Mouse (Mus musculus) liver, embryonic 14 days (tissue): ENCODE measurements around the gene Hnrnpr. TPM values are rescaled to one million over a fixed set of nuclear protein-coding genes. Genes with fewer than 3 reads are reported as not detected.

Source experiments
- polyA plus RNA-seq: library from polyadenylated mRNA; depleted of rRNA; stranded (reverse); fragments of >200 nt; gene quantifications from 2 replicates; pipeline ENCODE4 v1.2.3, GENCODE M21; 2012; rRNA removed

Hnrnpr gene
- 46.6 and 49.4 TPM in 2 replicates for polyA plus RNA-seq

GRCm38 (mm10) chr4:136310229-136311041 lies at the start of gene Hnrnpr:
Gene Hnrnpr (plus strand): TSS chr4:136310942.

GRCm38 (mm10) chr4:136284455-136284854 lies 26.3 kb upstream of the Hnrnpr start, which contains the start of gene Zfp46:
Gene Zfp46 (plus strand): TSS chr4:136284683.

Other genes with a start within 250 kb of the Hnrnpr start
- gene Id3, start 167.4 kb upstream of the Hnrnpr start, polyA plus RNA-seq = 18.2 and 22.3 TPM in 2 replicates
- gene E2f2, start 138.5 kb upstream of the Hnrnpr start, polyA plus RNA-seq = 35.3 and 43.7 TPM in 2 replicates
- 1.2 and 1.3 TPM in 2 replicates for gene Asap3, start 104.6 kb upstream of the Hnrnpr start, polyA plus RNA-seq
- 3.8 and 5.2 TPM in 2 replicates for gene Tcea3, start 63.2 kb upstream of the Hnrnpr start, polyA plus RNA-seq
- gene Zfp46, start 26.3 kb upstream of the Hnrnpr start, polyA plus RNA-seq = 2.7 and 2.8 TPM in 2 replicates
- gene Htr1d, start 112.6 kb downstream of the Hnrnpr start, polyA plus RNA-seq = 0.01 TPM in 1 of 2 replicates, not detected in the other
- 0.08 TPM in 2 replicates for gene 6030445D17Rik, start 151.3 kb downstream of the Hnrnpr start, polyA plus RNA-seq
- gene Luzp1, start 158.8 kb downstream of the Hnrnpr start, polyA plus RNA-seq = 1.8 and 2.2 TPM in 2 replicates